Comparison of ENCODE assay signal across 14 mouse cellular contexts in the genomic region with DNA sequence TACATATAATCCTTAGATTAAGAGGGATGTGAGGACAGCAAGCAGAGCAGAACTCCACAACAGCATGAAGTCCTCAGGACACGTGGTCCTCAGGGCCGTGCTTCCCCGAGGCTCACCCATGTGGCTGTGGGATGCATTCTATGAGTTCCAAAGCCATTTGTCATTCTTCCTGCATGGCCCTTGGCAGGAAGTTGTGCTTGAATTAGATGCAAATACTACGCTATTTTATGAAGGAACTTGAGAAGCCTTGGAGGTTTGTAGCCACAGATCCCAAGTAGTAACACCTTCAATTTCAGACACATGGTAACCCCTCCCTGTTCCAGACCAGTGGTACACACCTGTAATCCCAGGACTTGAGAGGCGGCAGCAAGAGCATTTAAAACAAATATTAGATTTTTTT. TPM values are rescaled to one million over a fixed set of nuclear protein-coding genes. Genes with fewer than 3 reads are reported as not detected.
DNase-seq lines count a peak whose midpoint lies in the region; ATAC-seq and TF ChIP-seq lines count a peak whose summit lies in the region.
"Had no signal": no experiment of that assay in that cellular context is flagged by ENCODE, and none has a peak within 500 bp of the region (broad histone marks: within the 10 kb centered on the region; RNA-seq: fewer than 3 reads in every experiment).

No protein-coding gene starts in this region.

- no peak overlapping the region for H3K9ac ChIP-seq in kidney, embryonic 14.5 days (ENCODE audit: low read depth, low read length)
- H3K9ac ChIP-seq in embryonic facial prominence, embryonic 15.5 days = no peak overlapping the region
- H3K9ac ChIP-seq: liver, embryonic 15.5 days had no signal

- no peaks in the 10 kb centered on the region for H3K36me3 ChIP-seq in kidney, embryonic 14.5 days (ENCODE audit: control insufficient read depth, insufficient read depth, low read length)
- peaks cover 40% of the 10 kb centered on the region for H3K36me3 ChIP-seq in megakaryocyte, embryonic 14.5 days (replicated peaks; ENCODE audit: low read length)
- H3K36me3 ChIP-seq in C2C12 (ENCODE audit: control insufficient read depth, insufficient read depth) = no peaks in the 10 kb centered on the region
- H3K36me3 ChIP-seq in embryonic facial prominence, embryonic 15.5 days = no peaks in the 10 kb centered on the region
- H3K36me3 ChIP-seq: liver, embryonic 15.5 days had no signal

- H3K27me3 ChIP-seq in kidney, embryonic 14.5 days (ENCODE audit: control insufficient read depth, insufficient read depth, low read length) = no peaks in the 10 kb centered on the region
- peaks cover 4% of the 10 kb centered on the region for H3K27me3 ChIP-seq in megakaryocyte, embryonic 14.5 days (replicated peaks)
- no peaks in the 10 kb centered on the region for H3K27me3 ChIP-seq in C2C12 (ENCODE audit: control insufficient read depth, insufficient read depth, insufficient read length)
- H3K27me3 ChIP-seq in embryonic facial prominence, embryonic 15.5 days = no peaks in the 10 kb centered on the region
- H3K27me3 ChIP-seq: liver, embryonic 15.5 days had no signal

- no peak overlapping the region for H3K27ac ChIP-seq in kidney, embryonic 14.5 days (ENCODE audit: low read depth, low read length)
- 0 out of 2 replicates have a peak overlapping the region, but pooled peaks have one; percentile 31 for H3K27ac ChIP-seq in embryonic facial prominence, embryonic 15.5 days (replicated peaks)
- H3K27ac ChIP-seq: liver, embryonic 15.5 days had no signal

- no peak overlapping the region for H3K4me3 ChIP-seq in kidney, embryonic 14.5 days (ENCODE audit: low read length)
- peak overlapping the region; percentile 71 for H3K4me3 ChIP-seq in megakaryocyte, embryonic 14.5 days (replicated peaks)
- no peak overlapping the region for H3K4me3 ChIP-seq in C2C12 (ENCODE audit: insufficient read depth, poor library complexity, severe bottlenecking)
- H3K4me3 ChIP-seq in embryonic facial prominence, embryonic 15.5 days (replicated peaks) = no peak overlapping the region
- H3K4me3 ChIP-seq: liver, embryonic 15.5 days had no signal

- no peaks in the 10 kb centered on the region for H3K79me3 ChIP-seq in C2C12 (ENCODE audit: low read depth)

- H3K4me1 ChIP-seq in kidney, embryonic 14.5 days (ENCODE audit: control insufficient read depth, insufficient read depth, low read length) = peaks cover 5% of the 10 kb centered on the region; the same call in 1 of the 2 replicates
- H3K4me1 ChIP-seq in megakaryocyte, embryonic 14.5 days = peaks cover 44% of the 10 kb centered on the region
- no peaks in the 10 kb centered on the region for H3K4me1 ChIP-seq in embryonic facial prominence, embryonic 15.5 days
- H3K4me1 ChIP-seq: liver, embryonic 15.5 days had no signal

- DNase-seq in kidney, adult 9 months = peak; percentile 17
- DNase-seq in frontal cortex, postnatal 25 days (ENCODE audit: low spot score in 2 of 2) = no peak
- DNase-seq: cerebellum, postnatal 10 days; gastrocnemius, postnatal 36 days; kidney, postnatal 25 days; left cerebral cortex, postnatal 4 days; thymus, adult 2 months had no signal

- H3K79me2 ChIP-seq in C2C12 (ENCODE audit: control insufficient read depth, insufficient read depth) = no peaks in the 10 kb centered on the region

- H3ac ChIP-seq in C2C12 (ENCODE audit: control insufficient read depth, insufficient read length, low read depth) = no peak overlapping the region

- WGBS in kidney, embryonic 14.5 days = 47% methylated on average over 5 of the region's 5 CpGs
- 35% methylated on average over 5 of the region's 5 CpGs for WGBS in embryonic facial prominence, embryonic 15.5 days

- H3K4me2 ChIP-seq in kidney, embryonic 14.5 days (replicated peaks; ENCODE audit: low read depth, low read length) = no peak overlapping the region
- no peak overlapping the region for H3K4me2 ChIP-seq in embryonic facial prominence, embryonic 15.5 days (replicated peaks)
- H3K4me2 ChIP-seq: liver, embryonic 15.5 days had no signal

- no peaks in the 10 kb centered on the region for H3K9me3 ChIP-seq in kidney, embryonic 14.5 days (ENCODE audit: control insufficient read depth, low read length)
- peaks cover 39% of the 10 kb centered on the region for H3K9me3 ChIP-seq in megakaryocyte, embryonic 14.5 days
- H3K9me3 ChIP-seq in embryonic facial prominence, embryonic 15.5 days (replicated peaks) = no peaks in the 10 kb centered on the region
- H3K9me3 ChIP-seq: liver, embryonic 15.5 days had no signal

- no peak for TF ChIP-seq CTCF in C2C12 (IDR thresholded peaks at IDR 0.05; ENCODE audit: control insufficient read depth, insufficient read depth, insufficient read length)

- no peak for ATAC-seq in kidney, embryonic 14.5 days (ENCODE audit: low FRiP score, low TSS enrichment)
- no peak for ATAC-seq in megakaryocyte, adult 5-6 weeks (ENCODE audit: poor library complexity, severe bottlenecking)
- ATAC-seq in embryonic facial prominence, embryonic 15.5 days (ENCODE audit: insufficient number of reproducible peaks, low FRiP score, low TSS enrichment, low read depth) = no peak

TF ChIP-seq in C2C12, 6 proteins besides CTCF, POLR2A, EP300 and RAD21:
- TF ChIP-seq MYOD1 (IDR thresholded peaks at IDR 0.05; ENCODE audit: control insufficient read depth, insufficient read length, low read depth) (peak; percentile 21), MAX (IDR thresholded peaks at IDR 0.05) (peak; percentile 100), USF1 (IDR thresholded peaks at IDR 0.05; ENCODE audit: low read depth) (peak; percentile 91), CEBPB (IDR thresholded peaks at IDR 0.05; ENCODE audit: low read depth) (no peak), FOSL1 (IDR thresholded peaks at IDR 0.05; ENCODE audit: insufficient read depth, low read length, poor library complexity, severe bottlenecking) (peak; percentile 6)

RNA-seq across cellular contexts. Expression of gene Prodh, which starts 6.3 kb away (rescaled TPM):
- polyA plus RNA-seq in kidney, embryonic 14.5 days (2014; fragmentation: Nextera tagmentation; extraction: Ambion mirVana) = 21.5 and 21.6 TPM in 2 replicates
- polyA plus RNA-seq in megakaryocyte, embryonic 14.5 days (2012; ENCODE audit: insufficient read depth, low replicate concordance) = 45.8 and 90.5 TPM in 2 replicates
- total RNA-seq in megakaryocyte, adult 5-6 weeks (2015) = 1.3 and 2.2 TPM in 2 replicates
- total RNA-seq in megakaryocyte, adult 5-6 weeks (2017) = 5.7 and 9.8 TPM in 2 replicates
- polyA plus RNA-seq in C2C12 (2012; fragmentation: generic; extraction: Trizol) = 7.3 TPM
- polyA plus RNA-seq in embryonic facial prominence, embryonic 15.5 days (2015; fragmentation: Nextera tagmentation; extraction: Ambion mirVana) = 11.2 and 11.7 TPM in 2 replicates

RNA-seq across cellular contexts. Expression of gene Rtn4r, which starts 31.1 kb away (rescaled TPM):
- polyA plus RNA-seq in kidney, embryonic 14.5 days (2014; fragmentation: Nextera tagmentation; extraction: Ambion mirVana) = 3.6 and 4.7 TPM in 2 replicates
- polyA plus RNA-seq in megakaryocyte, embryonic 14.5 days (2012; ENCODE audit: insufficient read depth, low replicate concordance) = 56.5 and 164 TPM in 2 replicates
- 0.36 and 0.85 TPM in 2 replicates for total RNA-seq in megakaryocyte, adult 5-6 weeks (2015)
- total RNA-seq in megakaryocyte, adult 5-6 weeks (2017) = 0.26 TPM in 1 of 2 replicates, not detected in the other
- 0.11 TPM for polyA plus RNA-seq in C2C12 (2012; fragmentation: generic; extraction: Trizol)
- 7.4 and 7.9 TPM in 2 replicates for polyA plus RNA-seq in embryonic facial prominence, embryonic 15.5 days (2015; fragmentation: Nextera tagmentation; extraction: Ambion mirVana)
- total RNA-seq: hematopoietic stem cell, adult 5-6 weeks had no signal

RNA-seq across cellular contexts. Expression of gene Dgcr6, which starts 43.7 kb away (rescaled TPM):
- polyA plus RNA-seq in kidney, embryonic 14.5 days (2014; fragmentation: Nextera tagmentation; extraction: Ambion mirVana) = 99.0 and 101 TPM in 2 replicates
- 17.8 and 20.5 TPM in 2 replicates for polyA plus RNA-seq in megakaryocyte, embryonic 14.5 days (2012; ENCODE audit: insufficient read depth, low replicate concordance)
- total RNA-seq in megakaryocyte, adult 5-6 weeks (2015) = 9.8 and 11.4 TPM in 2 replicates
- 3.4 and 7.9 TPM in 2 replicates for total RNA-seq in megakaryocyte, adult 5-6 weeks (2017)
- 71.1 TPM for polyA plus RNA-seq in C2C12 (2012; fragmentation: generic; extraction: Trizol)
- polyA plus RNA-seq in embryonic facial prominence, embryonic 15.5 days (2015; fragmentation: Nextera tagmentation; extraction: Ambion mirVana) = 108 and 115 TPM in 2 replicates
